In the genomic region with DNA sequence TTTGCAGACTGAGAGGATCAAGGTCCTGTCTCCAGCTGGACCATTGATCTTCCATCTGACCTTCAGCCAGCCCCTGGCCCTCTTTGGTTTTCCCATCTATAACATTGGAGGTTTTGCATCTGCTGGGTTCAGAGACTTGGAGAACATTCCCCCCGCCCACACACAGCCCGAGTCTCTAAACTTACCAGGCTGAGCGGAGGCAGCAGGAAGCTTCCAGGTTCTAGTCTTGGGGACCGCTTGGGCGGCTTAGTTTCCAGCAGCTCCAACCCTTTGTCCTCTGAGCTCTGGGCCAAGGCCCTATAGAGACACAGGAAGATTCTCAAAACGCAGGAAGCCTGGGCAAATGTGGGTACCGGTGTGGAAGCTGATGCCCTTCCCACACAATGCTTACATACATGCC, we compare ENCODE assay signal across 22 mouse cellular contexts. TPM values are rescaled to one million over a fixed set of nuclear protein-coding genes. Genes with fewer than 3 reads are reported as not detected.
DNase-seq lines count a peak whose midpoint lies in the region; ATAC-seq and TF ChIP-seq lines count a peak whose summit lies in the region.
"Had no signal": no experiment of that assay in that cellular context is flagged by ENCODE, and none has a peak within 500 bp of the region (broad histone marks: within the 10 kb centered on the region; RNA-seq: fewer than 3 reads in every experiment).

No protein-coding gene starts in this region.

- H3K36me3 ChIP-seq in forebrain, embryonic 10.5 days (replicated peaks): peaks cover 13% of the 10 kb centered on the region
- H3K36me3 ChIP-seq in forebrain, postnatal 0 days (ENCODE audit: insufficient read depth): no peaks in the 10 kb centered on the region

- H3K4me3 ChIP-seq in forebrain, embryonic 10.5 days: no peak overlapping the region
- no peak overlapping the region for H3K4me3 ChIP-seq in forebrain, postnatal 0 days (ENCODE audit: low read depth, low read length)
- H3K4me3 ChIP-seq: embryonic facial prominence, embryonic 10.5 days; embryonic facial prominence, embryonic 12.5 days; forebrain, embryonic 12.5 days had no signal

- H3K4me1 ChIP-seq in forebrain, embryonic 10.5 days: peaks cover 17% of the 10 kb centered on the region
- H3K4me1 ChIP-seq in forebrain, postnatal 0 days (ENCODE audit: insufficient read depth): no peaks in the 10 kb centered on the region
- H3K4me1 ChIP-seq: embryonic facial prominence, embryonic 12.5 days had no signal

- no peak overlapping the region for H3K9ac ChIP-seq in forebrain, postnatal 0 days
- H3K9ac ChIP-seq: embryonic facial prominence, embryonic 12.5 days; forebrain, embryonic 12.5 days had no signal

- H3K9me3 ChIP-seq in forebrain, embryonic 10.5 days: no peaks in the 10 kb centered on the region
- H3K9me3 ChIP-seq in forebrain, postnatal 0 days (ENCODE audit: low read length): no peaks in the 10 kb centered on the region
- H3K9me3 ChIP-seq: embryonic facial prominence, embryonic 10.5 days; embryonic facial prominence, embryonic 12.5 days; forebrain, embryonic 12.5 days had no signal

- no peak for TF ChIP-seq CTCF in forebrain, postnatal 0 days (IDR thresholded peaks at IDR 0.05; ENCODE audit: low read depth)

- H3K4me2 ChIP-seq in forebrain, postnatal 0 days (ENCODE audit: low read depth): no peak overlapping the region
- H3K4me2 ChIP-seq: embryonic facial prominence, embryonic 12.5 days; forebrain, embryonic 12.5 days had no signal

- WGBS in forebrain, embryonic 10.5 days: 93% methylated on average over 7 of the region's 7 CpGs
- 94% methylated on average over 7 of the region's 7 CpGs for WGBS in forebrain, postnatal 0 days

- H3K27me3 ChIP-seq in forebrain, embryonic 10.5 days (ENCODE audit: poor library complexity, severe bottlenecking): no peaks in the 10 kb centered on the region
- no peaks in the 10 kb centered on the region for H3K27me3 ChIP-seq in forebrain, postnatal 0 days (ENCODE audit: insufficient read depth, low read length)
- H3K27me3 ChIP-seq: embryonic facial prominence, embryonic 12.5 days; forebrain, embryonic 12.5 days had no signal

- DNase-seq in forebrain, embryonic 10.5 days (ENCODE audit: extremely low spot score, low spot score): no peak
- DNase-seq in forebrain, postnatal 0 days: no peak
- DNase-seq in left cerebral cortex, adult 18-20 months (ENCODE audit: low spot score in 2 of 2): peak; percentile 56 to 57
- no peak for DNase-seq in left cerebral cortex, adult 11 months (ENCODE audit: low spot score)
- DNase-seq in right cerebral cortex, adult 18-20 months: peak; percentile 62
- no peak for DNase-seq in right cerebral cortex, postnatal 36 days (ENCODE audit: low spot score in 2 of 2)
- DNase-seq: adrenal gland, adult 2 months; adrenal gland, postnatal 14 days; adrenal gland, postnatal 36 days; B cell, adult 2 months; cerebellum, adult 11-12 months; cerebellum, adult 2 months; cerebellum, adult 9-10 months; cerebellum, postnatal 25 days had no signal

- peak overlapping the region; percentile 63; the same call in 1 of the 2 replicates for H3K27ac ChIP-seq in forebrain, embryonic 10.5 days
- no peak overlapping the region for H3K27ac ChIP-seq in forebrain, postnatal 0 days (ENCODE audit: low read depth, low read length)
- H3K27ac ChIP-seq: embryonic facial prominence, embryonic 12.5 days; forebrain, embryonic 12.5 days had no signal

- no peak for ATAC-seq in forebrain, postnatal 0 days
- ATAC-seq: CD4-positive, CD25-positive, alpha-beta regulatory T cell, adult 4 months; forebrain, embryonic 14.5 days; forebrain, embryonic 16.5 days had no signal

RNA-seq across cellular contexts. Expression of gene Ppp5c, which starts 11.6 kb away (rescaled TPM):
- polyA plus RNA-seq in forebrain, embryonic 10.5 days (2016; fragmentation: Nextera tagmentation; extraction: Ambion mirVana): 149 and 150 TPM in 2 replicates
- total RNA-seq in forebrain, postnatal 0 days (2014; rRNA removed): 56.6 and 65.7 TPM in 2 replicates
- 129 and 137 TPM in 2 replicates for polyA plus RNA-seq in forebrain, postnatal 0 days (2015; fragmentation: Nextera tagmentation; extraction: Ambion mirVana)
- total RNA-seq in left cerebral cortex, adult 18-20 months (2021): 100 to 1,000 TPM; 147 to 181 TPM

RNA-seq across cellular contexts. Expression of gene Hif3a, which starts 22.9 kb away (rescaled TPM):
- polyA plus RNA-seq in forebrain, embryonic 10.5 days (2016; fragmentation: Nextera tagmentation; extraction: Ambion mirVana): 4.3 and 5.3 TPM in 2 replicates
- 7.2 and 12.2 TPM in 2 replicates for total RNA-seq in forebrain, postnatal 0 days (2014; rRNA removed)
- polyA plus RNA-seq in forebrain, postnatal 0 days (2015; fragmentation: Nextera tagmentation; extraction: Ambion mirVana): 1.1 and 2.0 TPM in 2 replicates
- 1 to 10 TPM; 3.1 to 3.2 TPM for total RNA-seq in left cerebral cortex, adult 18-20 months (2021)

RNA-seq across cellular contexts. Expression of gene Psg16, which starts 34.5 kb away (rescaled TPM):
- 0.11 and 0.12 TPM in 2 replicates for polyA plus RNA-seq in forebrain, embryonic 10.5 days (2016; fragmentation: Nextera tagmentation; extraction: Ambion mirVana)
- total RNA-seq in forebrain, postnatal 0 days (2014; rRNA removed): 2.3 and 5.1 TPM in 2 replicates
- 3.3 and 5.7 TPM in 2 replicates for polyA plus RNA-seq in forebrain, postnatal 0 days (2015; fragmentation: Nextera tagmentation; extraction: Ambion mirVana)
- total RNA-seq in left cerebral cortex, adult 18-20 months (2021): 1 to 10 TPM; 5.3 to 5.8 TPM
- total RNA-seq: CH12.LX had no signal

RNA-seq across cellular contexts. Expression of gene Ccdc8, which starts 46.9 kb away (rescaled TPM):
- 7.8 and 8.9 TPM in 2 replicates for polyA plus RNA-seq in forebrain, embryonic 10.5 days (2016; fragmentation: Nextera tagmentation; extraction: Ambion mirVana)
- total RNA-seq in forebrain, postnatal 0 days (2014; rRNA removed): 4.0 and 5.2 TPM in 2 replicates
- polyA plus RNA-seq in forebrain, postnatal 0 days (2015; fragmentation: Nextera tagmentation; extraction: Ambion mirVana): 1.5 and 2.0 TPM in 2 replicates
- 1 to 10 TPM; 2.1 to 2.6 TPM for total RNA-seq in left cerebral cortex, adult 18-20 months (2021)
- total RNA-seq: MEL had no signal

RNA-seq across cellular contexts. Expression of gene Gm42372, which starts 56.5 kb away (rescaled TPM):
- 1.2 and 1.4 TPM in 2 replicates for polyA plus RNA-seq in forebrain, embryonic 10.5 days (2016; fragmentation: Nextera tagmentation; extraction: Ambion mirVana)
- total RNA-seq in forebrain, postnatal 0 days (2014; rRNA removed): 34.9 and 40.0 TPM in 2 replicates
- 4.0 and 5.9 TPM in 2 replicates for polyA plus RNA-seq in forebrain, postnatal 0 days (2015; fragmentation: Nextera tagmentation; extraction: Ambion mirVana)
- total RNA-seq in left cerebral cortex, adult 18-20 months (2021): 10 to 100 TPM; 61.0 to 65.7 TPM
- total RNA-seq: MEL had no signal

Comparison
In these comparisons a context has a peak if more than half of its experiments do, and no peak if none do; other contexts are left out.
1. DNase-seq: peak in left cerebral cortex, adult 18-20 months (2 of 2) and right cerebral cortex, adult 18-20 months (single experiment); none in forebrain, embryonic 10.5 days (single experiment), forebrain, postnatal 0 days (single experiment), left cerebral cortex, adult 11 months (single experiment) and right cerebral cortex, postnatal 36 days (0 of 2).